8 mouse cellular contexts compared by ENCODE assay signal in the genomic region with DNA sequence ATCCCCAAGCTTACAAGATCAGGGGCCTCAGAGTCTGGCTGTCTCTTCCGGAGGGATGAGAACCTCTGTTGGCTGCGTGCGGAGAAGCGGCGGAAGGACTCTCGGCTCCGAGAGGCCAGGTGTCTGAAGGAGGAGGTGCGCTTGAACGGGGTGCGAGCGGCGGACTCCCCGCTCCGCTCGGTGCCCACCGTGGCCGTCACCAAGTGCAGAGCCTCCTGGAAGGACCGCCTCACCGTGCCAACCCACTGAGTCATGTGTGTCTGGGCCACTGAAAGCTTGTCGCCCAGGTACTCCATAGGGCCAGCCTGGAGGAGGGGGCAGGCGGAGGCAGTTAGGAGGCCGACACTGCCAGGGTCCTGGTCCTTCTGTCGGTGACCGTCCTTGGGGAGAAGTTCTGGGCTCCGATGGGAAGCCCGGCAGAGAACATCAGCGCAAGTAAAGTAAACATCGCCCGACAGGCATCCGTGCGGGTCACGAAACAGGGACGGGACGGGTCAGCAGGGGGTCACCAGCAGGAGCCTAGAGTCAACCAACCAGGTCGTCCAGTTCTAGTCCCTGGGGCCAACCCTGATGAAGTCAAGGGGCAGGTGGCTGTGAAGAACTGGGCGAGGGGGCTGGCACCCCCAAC. TPM values are rescaled to one million over a fixed set of nuclear protein-coding genes. Genes with fewer than 3 reads are reported as not detected.
A peak's percentile ranks its signal among the peaks of the same experiment; 100 is the strongest.
DNase-seq lines count a peak whose midpoint lies in the region; ATAC-seq and TF ChIP-seq lines count a peak whose summit lies in the region.
"Had no signal": no experiment of that assay in that cellular context is flagged by ENCODE, and none has a peak within 500 bp of the region (broad histone marks: within the 10 kb centered on the region; RNA-seq: fewer than 3 reads in every experiment).

No protein-coding gene starts in this region.

- H3K9me3 ChIP-seq in forebrain, embryonic 13.5 days (replicated peaks), result no peaks in the 10 kb centered on the region; the same call in 1 of the 2 replicates
- H3K9me3 ChIP-seq in intestine, postnatal 0 days (ENCODE audit: control insufficient read depth), result no peaks in the 10 kb centered on the region
- no peaks in the 10 kb centered on the region for H3K9me3 ChIP-seq in midbrain, embryonic 14.5 days (ENCODE audit: control insufficient read depth, low read length)

- peaks cover 11% of the 10 kb centered on the region for H3K27me3 ChIP-seq in forebrain, embryonic 13.5 days
- no peaks in the 10 kb centered on the region for H3K27me3 ChIP-seq in intestine, postnatal 0 days (replicated peaks; ENCODE audit: control insufficient read depth, insufficient read depth, low read length)
- peaks cover 16% of the 10 kb centered on the region for H3K27me3 ChIP-seq in midbrain, embryonic 14.5 days (ENCODE audit: control insufficient read depth, insufficient read depth, low read length)

- peak; percentile 32 for DNase-seq in right cerebral cortex, adult 18-20 months
- DNase-seq in right cerebral cortex, postnatal 10 days (ENCODE audit: low spot score in 2 of 2), result no peak
- no peak for DNase-seq in midbrain, embryonic 14.5 days
- DNase-seq in spleen, postnatal 10 days (ENCODE audit: low spot score in 2 of 2), result no peak
- no peak for DNase-seq in layer of hippocampus, postnatal 10 days (ENCODE audit: low spot score in 2 of 2)

- 14% methylated on average over 36 of the region's 36 CpGs for WGBS in forebrain, embryonic 13.5 days
- 5% methylated on average over 36 of the region's 36 CpGs for WGBS in intestine, postnatal 0 days
- 9% methylated on average over 36 of the region's 36 CpGs for WGBS in midbrain, embryonic 14.5 days

- H3K27ac ChIP-seq in forebrain, embryonic 13.5 days, result peak overlapping the region; percentile 8; the same call in 1 of the 2 replicates
- H3K27ac ChIP-seq in intestine, postnatal 0 days (ENCODE audit: low read depth, low read length), result peak overlapping the region; percentile 68
- peak overlapping the region; percentile 20; the same call in 1 of the 2 replicates for H3K27ac ChIP-seq in midbrain, embryonic 14.5 days (replicated peaks; ENCODE audit: low read depth, low read length)

- H3K4me3 ChIP-seq in forebrain, embryonic 13.5 days, result peak overlapping the region; percentile 41
- H3K4me3 ChIP-seq in intestine, postnatal 0 days (ENCODE audit: low read depth, low read length), result peak overlapping the region; percentile 41
- peak overlapping the region; percentile 44 for H3K4me3 ChIP-seq in midbrain, embryonic 14.5 days (replicated peaks; ENCODE audit: low read depth, low read length)

- peak overlapping the region; percentile 77 for H3K4me2 ChIP-seq in forebrain, embryonic 13.5 days
- H3K4me2 ChIP-seq in intestine, postnatal 0 days (replicated peaks; ENCODE audit: low read depth), result peak overlapping the region; percentile 86
- peak overlapping the region; percentile 90 for H3K4me2 ChIP-seq in midbrain, embryonic 14.5 days (ENCODE audit: low read length)

- H3K9ac ChIP-seq in forebrain, embryonic 13.5 days, result peak overlapping the region; percentile 63
- peak overlapping the region; percentile 57 for H3K9ac ChIP-seq in intestine, postnatal 0 days (ENCODE audit: low read depth, low read length)
- peak overlapping the region; percentile 58 for H3K9ac ChIP-seq in midbrain, embryonic 14.5 days (replicated peaks; ENCODE audit: low read length)

- TF ChIP-seq CTCF in intestine, postnatal 0 days (IDR thresholded peaks at IDR 0.05; ENCODE audit: low read depth), result no peak

- H3K36me3 ChIP-seq in forebrain, embryonic 13.5 days (ENCODE audit: poor library complexity, severe bottlenecking), result no peaks in the 10 kb centered on the region
- no peaks in the 10 kb centered on the region for H3K36me3 ChIP-seq in intestine, postnatal 0 days (ENCODE audit: control insufficient read depth, insufficient read depth)
- no peaks in the 10 kb centered on the region for H3K36me3 ChIP-seq in midbrain, embryonic 14.5 days (ENCODE audit: control insufficient read depth, insufficient read depth, low read length)

- peaks cover 63% of the 10 kb centered on the region for H3K4me1 ChIP-seq in forebrain, embryonic 13.5 days
- H3K4me1 ChIP-seq in intestine, postnatal 0 days (replicated peaks; ENCODE audit: control insufficient read depth, insufficient read depth, low read length), result peaks cover 12% of the 10 kb centered on the region
- peaks cover 19% of the 10 kb centered on the region for H3K4me1 ChIP-seq in midbrain, embryonic 14.5 days (ENCODE audit: control insufficient read depth, insufficient read depth, low read length)

- ATAC-seq in forebrain, embryonic 13.5 days, result no peak
- ATAC-seq in intestine, postnatal 0 days, result no peak
- no peak for ATAC-seq in midbrain, embryonic 14.5 days (ENCODE audit: low FRiP score, low TSS enrichment)

RNA-seq across cellular contexts. Expression of gene Crybb3, which starts 56.4 kb away (rescaled TPM):
- 0.57 and 0.65 TPM in 2 replicates for polyA plus RNA-seq in forebrain, embryonic 13.5 days (2015; fragmentation: Nextera tagmentation; extraction: Ambion mirVana)
- 0.93 and 1.2 TPM in 2 replicates for polyA plus RNA-seq in intestine, postnatal 0 days (2015; fragmentation: Nextera tagmentation; extraction: Ambion mirVana)
- 0.70 and 0.77 TPM in 2 replicates for polyA plus RNA-seq in midbrain, embryonic 14.5 days (2014; fragmentation: Nextera tagmentation; extraction: Ambion mirVana)
- total RNA-seq in layer of hippocampus, postnatal 10 days (2021), result 1 to 10 TPM; 2.2 to 2.9 TPM
- total RNA-seq: neutrophil, adult 5-6 weeks had no signal

Comparison
In these comparisons a context has a peak if more than half of its experiments do, and no peak if none do; other contexts are left out.
1. H3K27ac ChIP-seq: peak in every context shown above with its lines; median percentile 68 in intestine, postnatal 0 days; 20 in midbrain, embryonic 14.5 days; 8 in forebrain, embryonic 13.5 days.